Mouse (Mus musculus) frontal cortex, adult (tissue): ENCODE data around the gene Wbp1.

Experiments
- ATAC-seq: cut with Nextera tagmentation; 2 replicates; pipeline ENCODE4 v1.9.2; 2017; ENCODE audit warnings: mild to moderate bottlenecking, moderate library complexity, mixed read lengths; ENCODE audit not compliant: low TSS enrichment

Wbp1 gene

DNA sequence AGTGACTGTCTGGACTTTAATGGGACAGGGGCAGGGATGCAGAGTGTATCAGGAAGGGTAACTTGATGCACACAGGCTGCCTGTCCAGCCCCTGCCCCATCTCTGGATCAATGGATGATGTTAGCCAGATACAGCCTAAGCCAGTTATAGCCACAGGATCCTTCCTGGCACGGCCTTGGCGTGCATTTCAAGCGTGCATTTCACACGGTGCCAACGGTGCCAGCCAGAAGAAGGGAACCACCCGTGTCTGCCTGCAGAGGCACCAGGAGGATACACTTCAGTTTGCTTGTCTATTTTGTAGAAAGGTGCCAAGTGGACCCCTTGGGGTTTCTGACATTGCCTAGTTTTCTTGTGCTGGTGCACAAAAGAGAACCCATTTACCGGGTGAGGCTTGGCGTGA is 18.7 kb upstream of the Wbp1 start:
- ATAC-seq = no peak

DNA sequence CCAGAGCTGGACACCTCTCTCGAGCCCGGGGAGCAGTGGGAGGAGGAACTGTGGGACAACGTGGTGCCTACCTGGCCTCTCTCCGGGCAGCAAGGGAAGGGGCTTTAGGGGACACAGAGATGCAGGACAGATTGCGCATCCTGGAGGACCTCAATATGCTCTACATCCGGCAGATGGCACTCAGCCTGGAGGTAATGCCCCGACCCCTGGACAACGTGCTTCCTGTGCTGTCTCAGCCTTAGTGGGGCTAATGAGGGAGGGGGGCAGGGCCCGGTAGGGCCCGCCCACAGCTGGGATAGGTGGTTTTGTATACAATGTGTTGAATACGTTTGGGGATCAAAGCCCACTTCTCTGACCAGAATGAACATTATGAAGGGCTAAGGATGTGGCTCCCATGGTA is 16.7 kb upstream of the Wbp1 start:
- no peak for ATAC-seq

DNA sequence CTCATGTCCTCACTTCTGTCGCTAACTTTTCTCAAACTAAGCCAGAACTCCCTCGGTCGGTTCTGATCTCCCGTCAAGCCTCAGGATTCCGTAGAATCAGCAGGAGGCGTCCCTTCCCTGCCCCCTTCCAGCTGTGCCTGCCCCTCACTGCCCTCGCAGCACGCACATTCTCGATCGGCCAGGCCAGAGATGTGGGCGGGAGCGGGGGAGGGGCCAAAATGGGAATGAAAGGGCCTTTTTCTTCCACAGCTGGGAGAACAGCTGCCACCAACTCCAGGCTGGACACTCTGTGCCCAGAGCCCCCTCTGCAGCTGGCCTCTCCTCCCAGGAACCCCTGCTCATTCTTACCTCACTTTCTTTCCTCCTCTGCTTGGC is 16.2 kb upstream of the Wbp1 start:
- ATAC-seq = peak; percentile 35; the same call in 1 of the 2 replicates

DNA sequence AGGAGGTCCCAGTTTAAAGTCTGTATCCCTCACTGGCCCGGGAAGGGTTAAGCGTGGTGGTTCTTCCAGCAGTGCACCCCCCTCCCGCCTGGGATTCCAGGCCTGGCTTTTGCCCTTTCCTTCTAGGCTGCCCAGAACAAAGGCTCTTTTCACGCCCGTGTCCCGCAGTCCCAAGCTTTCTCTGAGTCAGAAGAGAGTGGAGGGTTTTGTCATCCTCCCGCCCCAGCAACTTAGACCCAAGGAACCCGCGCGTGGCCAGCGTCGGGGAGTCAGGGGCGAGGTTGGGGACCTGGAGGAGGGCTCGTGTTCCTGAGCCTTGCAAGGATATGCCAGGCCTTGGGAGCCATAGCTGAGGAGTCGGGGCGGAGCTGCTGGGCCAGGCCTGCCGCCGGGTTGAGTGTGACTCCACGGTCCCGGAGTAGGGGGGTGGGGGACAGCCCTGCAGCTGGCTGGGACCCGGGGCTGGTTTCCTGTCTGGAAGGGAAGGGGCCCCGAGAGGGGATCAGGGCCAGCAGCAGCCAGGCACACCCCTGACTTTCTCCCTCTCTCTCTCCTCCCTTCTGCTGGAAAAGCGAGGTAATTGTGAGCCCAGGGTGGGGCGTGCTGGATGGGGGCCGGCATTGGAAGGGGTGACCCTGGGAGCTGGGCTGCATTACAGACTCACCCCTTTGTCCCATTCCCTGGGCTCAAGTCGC is 15.7 kb upstream of the Wbp1 start:
- peak; percentile 27; the same call in 1 of the 2 replicates for ATAC-seq

DNA sequence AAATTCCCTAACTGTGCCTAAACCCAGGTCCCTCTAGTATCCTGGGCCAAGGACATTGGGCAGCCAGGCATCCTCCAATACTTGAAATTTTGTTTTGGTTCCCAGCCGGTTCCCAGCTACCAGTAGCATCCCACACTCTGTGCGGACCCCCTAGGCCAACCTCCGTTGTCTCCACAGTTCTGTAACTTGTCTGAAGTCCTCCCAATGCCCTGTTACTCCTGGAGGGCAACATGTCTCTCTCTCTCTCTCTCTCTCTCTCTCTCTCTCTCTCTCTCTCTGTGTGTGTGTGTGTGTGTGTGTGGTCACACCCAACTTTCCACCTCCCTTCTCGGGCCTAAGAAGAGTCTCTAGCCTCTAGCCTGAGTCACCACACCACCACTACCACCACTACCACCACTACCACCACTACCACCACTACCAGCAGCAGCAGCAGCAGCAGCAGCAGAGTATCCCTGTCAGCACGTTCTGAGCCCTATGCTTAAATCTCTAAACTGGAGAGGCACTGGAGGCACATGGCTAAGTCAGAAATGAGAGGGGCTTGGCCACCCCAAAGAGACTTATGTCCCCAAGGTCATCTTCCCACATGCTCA is 15.0 kb upstream of the Wbp1 start:
- no peak for ATAC-seq

DNA sequence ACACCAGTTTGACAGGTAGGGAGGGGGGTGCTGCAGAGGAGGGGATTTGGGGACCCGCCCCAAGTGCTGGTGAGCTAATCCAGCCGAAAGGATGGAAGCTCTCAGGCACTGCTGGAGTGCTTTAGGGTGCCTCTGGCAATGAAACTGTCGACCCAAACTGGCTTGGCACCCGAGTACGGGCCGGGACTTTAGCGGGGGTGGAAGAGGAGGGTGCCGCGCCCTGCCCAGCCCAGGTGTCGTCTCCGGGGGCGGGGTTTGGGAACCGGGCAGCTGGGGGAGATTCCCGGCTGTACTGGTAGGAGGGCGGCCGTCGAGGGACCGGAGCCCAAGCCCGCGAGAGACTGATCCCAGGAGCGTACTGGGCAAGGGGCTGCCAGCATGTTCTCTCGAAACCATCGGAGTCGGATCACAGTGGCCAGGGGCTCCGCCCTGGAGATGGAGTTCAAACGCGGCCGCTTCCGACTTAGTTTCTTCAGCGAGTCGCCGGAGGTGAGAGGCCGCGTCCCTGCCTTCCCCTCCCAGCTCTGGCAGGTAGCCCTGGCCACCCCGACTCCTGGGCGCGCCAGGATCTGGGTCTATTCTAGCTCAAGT is 14.3 kb upstream of the Wbp1 start:
- ATAC-seq = no peak

DNA sequence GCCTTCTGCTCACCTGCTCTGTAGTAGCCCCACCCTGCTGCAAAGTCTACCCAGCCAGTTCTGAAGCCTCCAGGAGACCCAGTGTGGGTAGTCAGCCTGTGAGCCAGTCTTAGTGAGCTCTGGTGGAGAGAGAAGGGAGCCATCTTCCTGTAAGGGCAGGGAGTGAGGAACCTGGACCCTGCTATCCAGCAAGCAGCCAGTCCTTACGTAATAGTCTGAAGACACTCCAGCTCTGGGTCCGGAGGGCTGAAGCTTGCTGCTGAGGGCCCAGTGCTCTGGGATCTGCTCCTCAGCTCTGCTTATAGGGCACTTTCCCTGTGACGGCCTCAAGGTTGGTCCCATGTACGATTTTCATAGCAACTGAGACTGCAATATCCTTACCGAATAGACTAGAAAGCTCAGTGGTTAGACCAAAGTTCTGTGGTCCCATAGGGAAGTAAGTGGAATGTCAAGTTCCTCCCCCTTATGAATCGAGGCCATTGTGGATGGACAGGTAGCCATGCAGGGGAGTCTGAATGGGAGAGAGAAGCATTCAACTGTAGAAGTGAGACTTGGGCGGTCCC is 13.7 kb upstream of the Wbp1 start, which contains the start of gene Rtkn:
Rtkn (plus strand) TSS at position 513 of the 563 bp plus-strand sequence.
- no peak for ATAC-seq

DNA sequence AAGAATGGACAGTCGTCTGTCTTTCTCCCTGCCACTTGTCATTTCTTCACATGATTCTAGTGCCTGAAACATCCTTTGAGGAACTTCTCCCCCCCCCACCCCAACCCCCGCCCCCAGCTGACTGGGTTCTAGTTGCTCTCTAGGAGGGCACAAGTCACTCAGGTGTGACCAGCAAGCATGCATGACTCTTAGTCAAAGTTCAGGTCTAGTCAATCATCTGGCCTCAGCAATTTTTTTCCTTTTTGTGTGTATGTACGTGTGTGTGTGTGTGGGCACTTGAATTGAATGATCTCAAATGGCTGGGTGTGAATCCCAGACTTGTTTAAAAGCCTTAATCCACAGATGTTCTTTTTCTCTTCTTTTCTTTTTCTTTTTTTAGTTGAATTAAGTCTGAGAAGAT is 12.9 kb upstream of the Wbp1 start:
- no peak for ATAC-seq

DNA sequence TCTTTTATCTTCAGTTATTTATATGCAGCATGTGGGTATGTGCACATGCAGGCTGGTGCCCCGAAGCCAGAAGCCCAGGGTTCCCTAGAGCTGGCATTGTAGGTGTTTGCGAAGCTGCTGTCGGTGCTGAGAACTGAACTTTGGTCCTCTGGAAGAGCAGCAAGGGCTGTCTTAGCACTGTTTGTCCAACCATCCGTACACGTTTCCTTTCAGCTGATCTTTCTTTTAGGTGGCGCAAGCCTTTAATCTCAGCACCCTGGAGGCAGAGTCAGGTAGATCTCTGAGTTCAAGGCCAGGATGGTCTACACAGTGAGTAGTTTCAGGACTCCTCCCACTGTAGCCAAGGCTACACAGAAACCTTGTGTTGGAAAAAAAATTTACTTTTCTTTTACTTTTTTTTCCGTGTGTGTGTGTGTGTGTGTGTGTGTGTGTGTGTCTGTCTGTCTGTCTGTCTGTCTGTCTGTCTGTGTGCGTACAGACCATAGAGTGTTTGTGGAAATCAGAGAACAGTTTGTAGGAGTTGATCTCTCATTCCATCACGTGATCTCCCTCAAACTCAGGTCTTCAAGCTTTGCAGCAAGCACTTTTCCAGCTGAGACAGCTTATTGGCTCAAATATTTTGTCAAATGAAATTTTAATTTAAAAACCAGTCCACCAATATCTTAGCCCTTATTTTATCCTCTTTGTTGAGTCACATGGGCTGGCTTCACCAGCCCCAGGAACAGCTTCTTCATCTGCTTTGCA is 11.0 kb upstream of the Wbp1 start:
- ATAC-seq = no peak

DNA sequence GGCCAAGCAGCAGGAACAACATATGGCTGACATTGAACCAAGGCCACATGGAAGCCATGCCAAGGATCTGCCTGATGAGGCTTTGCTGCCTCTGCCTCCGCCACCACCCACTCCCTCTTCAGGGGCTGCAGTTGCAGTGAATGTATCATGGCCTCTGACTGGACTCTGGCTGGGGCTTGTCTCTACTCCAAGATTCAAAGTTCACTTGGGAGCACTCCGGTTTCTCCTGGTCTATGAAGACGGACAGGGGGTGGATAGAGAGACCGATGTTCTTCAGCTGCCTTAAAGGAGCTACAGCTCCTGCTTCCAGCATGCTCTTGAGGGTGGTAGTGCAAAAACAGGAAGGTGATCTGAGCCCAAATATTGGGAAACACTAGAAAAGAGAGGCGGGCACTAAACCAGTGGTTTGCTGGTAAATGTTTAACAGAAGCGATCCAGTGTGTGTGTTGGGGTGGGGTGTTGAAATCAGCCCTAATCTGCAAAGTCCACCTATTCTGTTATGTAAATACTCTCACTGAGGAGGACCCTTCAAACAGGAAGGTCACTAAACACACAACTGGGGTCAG is 10.2 kb upstream of the Wbp1 start:
- ATAC-seq = no peak

DNA sequence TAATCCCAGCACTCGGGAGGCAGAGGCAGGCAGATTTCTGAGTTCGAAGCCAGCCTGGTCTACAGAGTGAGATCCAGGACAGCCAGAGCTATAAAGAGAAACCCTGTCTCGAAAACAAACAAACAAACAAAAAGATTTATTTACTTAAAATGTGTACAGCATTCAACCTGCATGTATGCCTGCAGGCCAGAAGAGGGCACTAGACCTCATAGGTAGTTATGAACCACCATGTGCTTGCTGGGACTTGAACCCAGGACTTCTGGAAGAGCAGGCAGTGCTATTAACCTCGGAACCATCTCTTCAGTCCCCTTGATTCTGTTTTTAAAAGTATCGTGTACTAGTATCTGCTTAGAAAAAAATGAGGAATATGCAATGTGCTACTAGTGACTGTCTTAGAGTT is 6.1 kb upstream of the Wbp1 start:
- ATAC-seq = no peak

DNA sequence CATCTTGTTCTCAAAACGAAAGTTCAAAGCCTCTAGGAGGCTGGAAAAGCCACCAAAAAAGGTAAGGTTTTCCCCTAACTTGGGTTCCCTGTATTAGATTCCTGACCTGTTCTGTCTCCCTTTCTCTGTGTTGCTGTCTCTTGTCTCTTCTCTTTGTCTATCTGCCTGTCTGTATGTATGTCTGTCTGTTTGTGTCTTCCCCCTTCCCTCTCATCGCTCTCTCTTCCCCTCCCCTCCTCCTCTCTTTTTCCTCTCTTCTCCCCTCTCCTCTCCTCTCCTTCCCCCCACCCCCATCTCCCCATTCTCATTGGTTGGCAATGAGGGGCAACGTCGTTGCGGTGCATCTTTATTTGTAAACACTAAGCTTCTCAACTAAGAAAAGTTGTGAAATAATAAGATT is 4.0 kb upstream of the Wbp1 start, which contains the start of gene Ino80b:
Ino80b (minus strand) TSS at position 101 of the 400 bp plus-strand sequence.
- ATAC-seq = no peak

DNA sequence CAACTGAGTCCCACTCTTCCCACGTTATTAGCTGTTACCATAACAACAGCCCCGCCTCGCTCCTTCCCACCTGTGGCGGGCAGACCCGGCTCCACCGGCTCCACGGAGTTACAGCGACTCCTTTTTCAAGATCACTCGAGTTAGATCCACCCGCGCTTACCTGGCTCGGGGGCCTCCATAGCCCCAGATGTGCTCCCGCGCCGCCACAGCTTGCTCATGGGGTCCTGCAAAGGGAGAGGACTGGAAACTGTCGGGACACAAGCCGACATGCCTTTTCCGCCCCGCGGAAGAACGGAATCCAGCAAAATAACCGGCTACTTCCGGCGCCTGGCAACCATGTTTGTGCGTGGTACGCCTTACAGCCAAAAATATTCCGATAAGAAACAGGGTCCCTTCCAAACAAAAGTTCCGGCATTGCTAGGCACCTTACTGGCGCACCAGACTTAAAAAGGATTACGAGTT is 3.5 kb upstream of the Wbp1 start:
- peak; percentile 38; the same call in 1 of the 2 replicates for ATAC-seq

DNA sequence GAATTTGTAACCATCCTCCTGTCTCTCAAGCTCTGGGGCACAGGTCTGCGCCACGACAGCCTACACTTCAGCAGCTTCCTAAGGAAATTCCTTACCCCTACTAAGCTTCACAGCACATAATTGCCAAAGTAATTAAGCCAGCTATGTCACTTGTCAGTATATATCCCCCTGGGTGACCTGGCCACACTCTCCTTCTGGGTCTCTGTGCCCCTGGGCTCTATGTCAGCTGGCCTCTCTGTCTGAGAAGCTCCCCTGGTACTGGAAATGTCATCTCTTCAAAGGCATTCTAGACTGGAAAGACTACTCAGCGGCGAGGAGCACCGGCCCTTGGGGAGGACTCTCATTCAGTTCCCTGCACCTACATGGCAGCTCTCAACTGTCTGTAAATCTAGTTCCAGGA is 1.6 kb upstream of the Wbp1 start:
- ATAC-seq = no peak

DNA sequence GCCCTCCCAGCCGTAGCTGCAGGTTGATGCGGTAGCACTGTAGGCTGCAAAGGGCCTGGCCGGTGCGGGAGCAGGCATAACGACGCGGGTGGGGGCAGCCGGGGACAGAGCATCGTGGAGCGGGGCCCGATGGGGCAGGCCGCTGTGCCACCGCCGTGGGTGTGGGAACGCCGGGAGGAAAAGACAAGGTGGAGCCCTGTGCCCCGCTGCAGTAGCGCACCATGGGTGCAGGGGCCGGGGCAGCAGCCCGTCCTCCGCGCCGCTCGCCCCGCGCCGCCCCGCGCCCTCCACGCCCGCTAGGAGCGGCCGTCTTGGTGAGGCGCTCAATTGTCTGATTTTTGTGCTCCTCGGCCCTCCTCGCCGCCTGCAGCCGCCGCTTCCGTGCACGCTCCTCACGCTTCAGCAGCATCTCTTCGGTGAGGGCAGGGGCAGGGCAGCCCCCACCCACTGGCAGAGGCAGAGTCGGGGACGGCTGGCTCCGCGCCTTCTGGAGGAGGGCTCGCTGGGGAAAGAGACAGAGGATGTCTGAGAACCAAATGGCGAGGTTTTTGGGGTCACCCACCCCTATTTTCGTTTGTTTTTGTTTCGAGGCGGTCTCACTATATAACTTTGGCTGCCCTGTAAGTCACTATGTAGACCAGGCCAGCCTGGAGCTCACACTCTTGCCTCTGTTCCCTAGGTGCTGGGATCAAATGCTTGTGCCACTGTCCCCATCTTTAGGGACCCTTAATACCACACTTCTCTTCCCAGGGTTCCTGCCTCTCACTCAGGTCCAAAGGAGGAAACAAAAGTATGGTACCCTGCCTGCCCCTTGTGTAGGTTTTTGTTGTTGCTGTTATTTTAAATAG is 728 bp upstream of the Wbp1 start:
- ATAC-seq = peak; percentile 24; the same call in 1 of the 2 replicates

DNA sequence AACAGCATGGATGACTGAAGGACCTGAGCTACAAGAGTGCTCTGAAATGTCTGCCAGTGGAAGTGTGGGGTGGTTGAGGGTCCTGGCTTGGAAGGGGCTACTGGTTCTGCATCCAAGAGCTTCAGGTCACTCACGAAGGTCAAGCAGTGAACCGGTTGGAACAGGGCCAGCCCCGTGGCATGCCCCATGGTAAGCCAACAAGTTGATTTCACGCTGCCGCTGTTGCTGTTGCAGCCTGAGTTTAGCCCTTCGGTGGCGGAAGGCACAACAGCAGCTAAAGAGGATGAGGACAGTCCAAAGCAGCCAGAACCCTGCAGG is 1.7 kb downstream of the Wbp1 start:
- ATAC-seq = no peak

DNA sequence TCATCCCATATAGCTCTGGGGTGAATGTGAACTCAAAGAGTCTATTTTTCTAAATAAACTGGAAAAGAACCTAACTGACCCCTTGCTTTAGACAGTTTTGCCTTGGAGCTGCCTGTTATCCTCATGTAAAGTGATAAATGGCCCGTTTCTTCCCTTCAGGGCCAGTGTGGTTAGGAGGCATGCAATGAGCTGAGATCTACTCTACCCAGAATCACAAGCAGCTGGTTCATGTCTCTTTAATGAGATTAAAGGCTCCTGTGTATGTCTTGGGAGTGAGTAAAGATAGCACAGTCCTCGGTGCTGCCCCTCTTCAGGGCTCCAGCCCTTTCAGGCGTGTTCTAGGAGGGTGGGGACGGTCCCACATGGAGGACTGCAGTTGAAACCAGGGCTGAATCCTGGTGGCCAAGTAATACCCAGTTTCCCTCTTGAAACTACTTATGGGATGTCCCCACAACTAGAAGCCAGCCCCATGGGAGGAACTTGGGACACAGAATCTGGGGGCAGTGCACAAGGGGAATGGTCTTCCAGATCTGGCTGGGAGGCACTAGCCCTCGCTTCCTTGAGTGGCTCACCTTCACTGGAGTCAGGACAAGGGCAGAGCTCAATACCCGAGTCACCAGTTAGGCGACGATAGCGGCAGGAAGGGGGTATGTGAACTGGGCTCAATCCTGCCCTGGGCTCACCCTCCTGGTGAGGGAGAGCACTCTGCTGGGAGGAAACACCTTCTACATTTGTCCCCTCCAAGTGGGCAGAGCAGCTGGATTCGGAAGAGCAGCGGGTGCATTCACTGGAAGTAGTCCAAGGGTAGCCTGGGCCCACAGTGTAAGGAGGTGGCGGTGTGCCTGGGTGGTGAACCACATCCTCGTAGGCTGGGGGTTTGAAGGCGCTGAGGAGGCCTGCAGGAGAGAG is 2.3 kb downstream of the Wbp1 start:
- ATAC-seq = no peak

DNA sequence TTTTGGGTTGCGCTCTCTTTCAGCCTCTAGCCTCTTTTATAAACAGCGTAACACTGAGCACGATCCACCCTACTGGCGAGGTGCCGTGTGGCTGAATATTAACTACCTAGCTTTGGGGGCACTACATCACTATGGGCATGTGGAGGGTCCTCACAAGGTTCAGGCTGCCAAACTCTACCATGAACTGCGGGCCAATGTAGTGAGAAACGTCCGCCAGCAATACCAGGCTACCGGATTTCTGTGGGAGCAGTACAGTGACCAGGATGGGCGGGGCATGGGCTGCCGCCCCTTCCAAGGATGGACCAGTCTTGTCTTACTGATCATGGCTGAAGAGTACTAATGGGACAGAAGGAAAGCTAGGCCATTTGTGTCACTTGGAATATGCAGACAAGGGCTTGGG is 3.0 kb downstream of the Wbp1 start:
- no peak for ATAC-seq

DNA sequence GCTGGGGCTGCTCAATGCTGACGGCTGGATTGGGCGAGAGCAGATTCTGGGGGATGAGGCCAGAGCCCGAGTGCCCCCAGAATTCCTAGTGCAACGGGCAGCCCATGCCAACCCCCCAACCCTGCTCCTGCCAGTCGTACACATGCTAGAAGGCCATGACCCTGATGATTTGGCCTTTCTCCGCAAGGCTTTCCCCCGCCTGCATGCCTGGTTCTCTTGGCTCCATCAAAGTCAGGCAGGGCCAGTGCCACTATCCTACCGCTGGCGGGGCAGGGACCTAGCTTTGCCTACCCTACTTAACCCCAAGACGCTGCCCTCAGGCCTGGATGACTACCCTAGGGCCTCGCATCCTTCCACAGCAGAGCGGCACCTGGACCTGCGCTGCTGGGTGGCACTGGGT is 3.7 kb downstream of the Wbp1 start:
- no peak for ATAC-seq

DNA sequence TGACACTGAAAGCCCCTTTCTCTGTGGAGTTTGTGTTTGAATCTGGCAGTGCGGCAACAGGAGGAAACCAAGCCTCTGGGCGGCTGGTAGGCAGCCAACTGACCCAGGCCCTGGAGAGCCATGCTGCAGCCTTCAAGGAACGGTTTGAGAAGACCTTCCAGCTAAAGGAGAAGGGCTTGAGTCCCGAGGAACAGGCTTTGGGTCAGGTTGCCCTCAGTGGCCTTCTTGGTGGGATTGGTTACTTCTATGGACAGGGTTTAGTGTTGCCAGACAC is 4.3 kb downstream of the Wbp1 start:
- ATAC-seq = no peak
